Mouse (Mus musculus) embryonic fibroblast, embryonic 13.5 days (primary cell): ENCODE data around the gene Rtn1.

Experiments
- CTCF ChIP-seq: IDR thresholded peaks from 2 replicates; pipeline ENCODE4 v1.5.1; 2011; ENCODE audit warnings: mild to moderate bottlenecking, control low read depth, low read length, moderate library complexity, borderline replicate concordance; ENCODE audit not compliant: insufficient read depth
- POLR2A ChIP-seq: IDR thresholded peaks from 2 replicates; pipeline ENCODE4 v1.6.1; 2011; ENCODE audit warnings: low read depth, mild to moderate bottlenecking, control low read depth, low read length, moderate library complexity

DNA sequence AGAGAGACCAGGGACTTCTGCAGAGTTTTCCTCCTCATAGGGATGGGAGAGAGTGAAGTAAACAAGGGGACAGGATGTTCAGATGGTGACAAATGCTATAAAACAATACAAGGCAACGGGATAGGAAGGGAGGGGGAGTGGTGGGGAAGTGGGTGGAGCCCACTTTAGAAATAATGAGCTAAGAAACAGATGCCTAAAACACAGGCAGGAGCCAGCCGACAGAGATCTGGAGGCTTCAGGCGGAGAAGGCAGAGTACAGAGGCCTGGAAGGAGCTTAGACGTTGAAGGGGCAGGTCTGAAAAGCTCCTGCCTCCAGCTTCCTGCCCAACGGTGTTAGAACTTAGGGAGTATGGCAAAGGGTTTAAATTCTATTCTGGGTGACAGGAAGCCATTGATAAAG, 195.3 kb downstream of the Rtn1 start:
- no peak for TF ChIP-seq POLR2A
- no peak for TF ChIP-seq CTCF
